Mouse (Mus musculus): ENCODE results near the gene Acer3.
"Not testable (repeated sequence)": the region's sequence is repeated elsewhere in the genome, so short reads cannot be mapped to it uniquely, and the experiment has no call there.

The Acer3 gene

DNA sequence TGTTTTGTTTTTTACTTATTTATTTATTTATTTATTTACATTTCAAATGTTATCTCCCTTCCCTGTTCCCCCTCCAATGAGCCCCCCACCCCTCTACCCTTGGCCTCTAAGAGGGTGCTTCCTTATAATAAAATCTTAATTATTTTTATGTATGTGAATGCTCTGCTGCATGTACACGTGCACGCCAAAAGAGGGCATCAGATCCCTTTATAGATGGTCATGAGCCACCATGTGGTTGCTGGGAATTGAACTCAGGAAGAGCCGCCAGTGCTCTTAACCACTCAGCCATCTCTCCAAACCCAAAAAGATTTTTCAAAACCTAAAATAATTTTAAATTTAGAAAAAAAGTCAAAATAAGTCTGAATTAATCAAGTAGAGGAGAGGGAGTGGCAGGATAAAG, 31.4 kb downstream of the Acer3 start:
- no peak for DNase-seq (ENCODE audit: low spot score in 2 of 2)

- no peak for DNase-seq (ENCODE audit: low spot score in 2 of 2)
These were observed 44.7 kb downstream of the Acer3 start for GRCm38 (mm10) chr7:98276263-98276662.

DNA sequence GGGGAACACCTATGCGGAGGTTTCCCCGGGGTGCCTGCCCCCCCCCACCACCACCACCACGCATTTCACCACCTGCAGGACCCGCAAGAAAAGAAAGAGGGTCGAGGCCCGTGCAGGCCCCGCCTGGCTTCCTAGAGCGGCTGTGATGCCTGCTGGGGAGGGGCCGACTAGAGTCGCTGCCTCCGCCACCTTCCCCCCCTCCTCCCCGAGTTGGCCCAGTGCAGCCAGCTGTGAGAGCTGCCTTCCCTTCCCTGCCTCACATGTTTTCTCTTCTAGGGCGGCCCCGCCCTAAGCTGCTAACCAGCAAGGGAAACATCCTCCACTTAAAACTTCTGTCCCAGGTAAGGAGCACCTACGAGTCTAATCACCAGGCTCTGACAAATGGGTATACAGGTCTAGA, 52.8 kb downstream of the Acer3 start:
- DNase-seq (ENCODE audit: low spot score in 2 of 2) = not testable (repeated sequence)

GRCm38 (mm10) chr7:98252520-98252919, 68.5 kb downstream of the Acer3 start:
- DNase-seq (ENCODE audit: low spot score in 2 of 2) = no peak

- DNase-seq (ENCODE audit: low spot score in 2 of 2) = no peak
These were observed 84.2 kb downstream of the Acer3 start for GRCm38 (mm10) chr7:98236686-98237359.

DNA sequence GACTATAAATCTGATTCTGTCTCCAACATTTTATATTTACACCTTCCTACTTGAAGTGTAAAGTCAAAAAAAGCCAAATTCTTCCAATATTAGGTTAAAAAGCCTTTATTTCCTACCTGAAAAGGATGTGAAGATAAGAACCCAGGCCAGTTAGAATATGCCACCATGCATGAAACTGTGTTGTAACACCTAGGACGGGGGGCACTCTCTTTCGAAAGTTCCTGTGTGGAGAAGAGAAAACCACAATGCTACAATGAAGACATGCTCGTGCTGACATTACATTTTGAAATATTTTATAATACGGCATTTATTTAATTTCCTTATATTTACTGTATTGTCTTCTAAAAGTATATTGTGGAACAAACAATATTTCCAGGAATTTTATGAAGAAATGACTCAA, 97.2 kb downstream of the Acer3 start:
- DNase-seq (ENCODE audit: low spot score in 2 of 2) = no peak

GRCm38 (mm10) chr7:98216713-98217112, 104.3 kb downstream of the Acer3 start:
- no peak for DNase-seq (ENCODE audit: low spot score in 2 of 2)

GRCm38 (mm10) chr7:98202946-98203345, 118.1 kb downstream of the Acer3 start:
- no peak for DNase-seq (ENCODE audit: low spot score in 2 of 2)

- no peak for DNase-seq (ENCODE audit: low spot score in 2 of 2)
These were observed 119.4 kb downstream of the Acer3 start for GRCm38 (mm10) chr7:98201493-98202028.

DNA sequence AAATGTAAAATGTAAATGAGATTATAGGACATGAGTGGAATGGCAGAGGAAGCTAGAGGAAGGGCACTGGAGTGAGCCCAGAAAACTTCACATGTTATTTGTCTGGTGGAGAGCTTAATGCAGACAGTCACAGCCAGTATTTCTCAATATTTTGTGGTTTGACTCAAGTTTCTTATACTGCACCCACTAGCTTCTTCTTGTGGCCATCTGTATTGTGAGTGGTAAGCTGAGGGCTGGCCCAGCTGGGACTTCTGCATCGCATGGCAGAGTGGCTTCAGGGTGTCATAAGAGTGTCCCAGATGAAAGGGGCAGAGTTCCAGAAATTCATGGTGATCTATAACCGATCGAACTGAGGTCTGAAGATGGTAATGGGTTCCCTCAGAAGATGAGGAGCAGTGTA, 120.6 kb downstream of the Acer3 start:
- no peak for DNase-seq (ENCODE audit: low spot score in 2 of 2)

GRCm38 (mm10) chr7:98199381-98199780, 121.6 kb downstream of the Acer3 start, which contains the start of gene B3gnt6:
Gene B3gnt6 (minus strand): TSS chr7:98199481.
- DNase-seq (ENCODE audit: low spot score in 2 of 2) = no peak

- no peak for DNase-seq (ENCODE audit: low spot score in 2 of 2)
These were observed 125.7 kb downstream of the Acer3 start for GRCm38 (mm10) chr7:98195151-98195801.

DNA sequence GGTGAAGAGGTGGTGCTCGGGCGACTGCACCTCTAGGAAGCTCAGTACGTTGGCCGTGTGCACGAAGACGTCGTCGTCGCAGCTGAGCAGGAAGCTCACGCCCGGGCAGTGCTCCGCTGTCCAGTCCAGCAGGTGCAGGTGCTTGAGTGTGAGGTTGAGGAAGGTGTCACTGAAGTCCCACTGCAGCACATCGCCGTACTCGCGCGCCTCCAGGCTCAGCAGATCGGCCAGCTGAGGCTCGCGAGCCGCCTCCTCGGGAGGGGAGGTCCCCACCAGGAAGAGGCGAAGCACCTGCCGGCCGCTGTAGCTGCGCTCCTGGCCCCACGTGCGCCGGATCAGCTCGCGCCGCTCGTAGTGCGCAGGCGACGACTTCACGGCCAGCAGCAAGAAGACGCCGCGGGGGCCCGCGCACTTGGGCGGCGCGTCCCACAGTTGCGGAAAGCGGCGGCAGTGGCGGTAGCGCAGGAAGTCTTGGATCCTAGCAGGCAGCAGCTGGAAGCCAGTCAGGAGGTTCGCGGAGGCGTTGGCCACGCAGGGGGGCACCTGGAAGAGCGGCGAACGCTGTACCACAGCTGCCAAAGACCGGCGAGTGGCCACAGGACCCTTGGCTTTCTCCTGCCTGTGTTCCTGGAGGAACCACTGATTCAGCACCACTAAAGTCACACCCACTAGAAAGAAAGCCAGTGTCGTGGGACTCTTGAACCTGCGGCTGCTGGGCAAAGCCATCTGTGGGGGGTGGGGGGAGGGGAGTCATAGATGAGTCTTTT, 126.8 kb downstream of the Acer3 start:
- DNase-seq (ENCODE audit: low spot score in 2 of 2) = no peak

DNA sequence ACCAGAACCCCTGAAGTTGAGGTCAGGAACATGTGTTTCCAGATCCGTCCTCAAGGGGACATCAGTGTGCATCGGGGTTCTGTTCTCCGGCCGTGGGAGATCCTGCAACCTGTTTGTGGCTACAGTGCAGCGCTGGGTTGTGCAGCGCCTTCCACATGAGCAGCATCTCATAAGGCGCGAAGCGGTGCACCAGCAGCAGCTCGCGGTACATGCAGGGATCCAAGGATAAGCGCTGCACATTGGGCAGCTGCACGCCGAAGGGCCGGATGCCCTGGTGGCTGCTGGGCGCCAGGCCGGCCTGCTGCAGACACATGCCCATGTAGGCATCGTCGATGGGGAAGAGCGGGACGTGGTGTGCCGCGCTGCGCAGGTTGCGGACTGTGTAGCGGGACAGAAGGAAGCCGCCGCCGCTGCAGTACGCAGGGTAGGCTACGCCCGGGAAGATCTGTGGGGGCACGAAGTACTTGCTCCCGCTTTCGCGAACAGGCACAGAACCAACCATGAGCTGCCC, 127.4 kb downstream of the Acer3 start:
- peak in 1 of 2 experiments; percentile 30 for DNase-seq (ENCODE audit: low spot score in 2 of 2)

DNA sequence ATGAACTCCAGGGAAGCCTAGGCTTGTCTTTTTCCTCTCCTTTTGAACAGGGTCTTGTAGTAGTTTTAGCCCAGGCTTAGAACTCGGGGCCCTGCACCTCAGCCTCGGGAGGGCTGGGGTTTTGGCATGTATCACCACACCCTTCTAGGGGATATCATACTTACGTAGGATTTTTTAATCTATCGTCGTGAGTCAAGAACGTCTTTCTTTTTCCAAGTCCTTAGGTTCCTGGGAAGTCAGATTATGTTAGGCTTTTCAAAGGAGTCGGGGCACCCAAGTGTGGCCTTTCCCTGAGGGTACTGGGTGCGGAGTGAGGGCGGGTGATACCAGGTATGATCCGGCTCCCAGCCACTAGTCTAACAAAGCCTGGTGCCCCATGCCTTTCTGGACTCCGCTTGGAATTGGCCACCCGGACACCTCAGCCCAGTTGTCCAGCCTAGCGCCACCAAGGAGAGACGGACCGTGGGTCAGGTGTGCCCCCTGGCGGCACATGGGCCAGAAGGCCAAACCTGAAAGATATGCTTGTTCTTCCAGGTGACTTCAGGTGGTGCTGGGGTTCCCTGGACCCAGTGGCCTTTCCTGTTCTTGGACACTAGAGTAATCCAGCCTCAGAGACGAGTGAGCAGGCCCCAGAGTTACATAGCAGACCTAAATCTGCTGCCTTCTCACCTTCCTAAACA, 129.3 kb downstream of the Acer3 start:
- DNase-seq (ENCODE audit: low spot score in 2 of 2) = no peak

- DNase-seq (ENCODE audit: low spot score in 2 of 2) = no peak
These were observed 130.4 kb downstream of the Acer3 start for GRCm38 (mm10) chr7:98190578-98190977.

DNA sequence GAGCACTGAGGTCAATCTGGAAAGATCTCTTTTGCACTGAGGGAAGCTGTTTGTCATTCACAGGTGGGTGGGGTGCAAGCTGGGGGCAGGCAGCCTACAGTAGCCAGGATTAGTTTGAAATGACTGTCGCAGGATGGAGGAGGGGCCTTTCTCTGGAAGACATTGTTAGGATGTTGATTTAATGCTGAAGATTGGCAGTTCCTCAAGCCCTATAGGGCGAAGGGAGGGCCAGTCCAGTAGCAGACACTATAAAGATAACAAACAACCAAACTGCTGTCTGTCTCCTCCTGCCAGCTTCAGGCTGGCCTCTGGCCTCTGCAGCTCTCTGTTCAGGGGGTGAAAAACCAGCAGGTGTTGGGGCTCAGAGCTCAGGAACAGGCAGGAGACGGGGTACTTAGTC, 131.3 kb downstream of the Acer3 start:
- no peak for DNase-seq (ENCODE audit: low spot score in 2 of 2)

DNA sequence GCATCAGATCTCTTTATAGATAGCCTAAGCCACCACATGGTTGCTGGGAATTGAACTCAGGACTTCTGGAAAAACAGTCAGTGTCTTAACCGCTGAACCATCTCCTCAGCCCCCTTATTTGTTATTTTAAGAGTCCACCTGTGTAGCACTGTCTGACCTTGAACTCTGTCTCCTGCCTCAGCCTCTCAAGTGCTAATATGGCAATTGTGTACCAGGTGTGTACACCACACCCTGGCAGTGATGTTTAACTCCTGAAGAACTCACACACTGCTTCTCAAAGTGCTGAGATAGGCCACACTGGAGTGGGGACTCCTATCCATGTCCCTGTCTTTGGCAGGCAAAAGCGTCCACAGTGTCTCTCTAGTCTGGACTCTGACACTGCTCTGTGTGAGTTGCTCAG, 132.3 kb downstream of the Acer3 start:
- no peak for DNase-seq (ENCODE audit: low spot score in 2 of 2)

DNA sequence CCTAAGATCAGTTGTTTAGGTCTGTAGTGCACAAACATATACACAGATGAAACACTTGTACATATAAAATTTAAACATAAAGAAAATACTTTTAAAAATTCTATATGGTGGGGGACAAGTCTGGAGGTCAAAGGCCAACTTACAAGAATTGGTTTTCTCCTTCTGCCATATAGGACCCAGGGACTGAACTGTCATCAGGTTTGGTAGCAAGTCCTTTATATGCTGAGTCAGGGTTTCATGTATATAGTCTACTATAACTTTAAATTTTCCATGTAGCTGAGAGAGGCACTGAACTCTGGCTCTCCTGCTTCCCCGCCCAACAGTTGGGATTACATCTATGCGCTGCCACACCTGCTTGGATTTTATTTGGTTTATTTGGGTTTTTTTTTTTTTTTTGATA, 132.8 kb downstream of the Acer3 start:
- DNase-seq (ENCODE audit: low spot score in 2 of 2) = no peak

- not testable (repeated sequence) for DNase-seq (ENCODE audit: low spot score in 2 of 2)
These were observed 133.7 kb downstream of the Acer3 start for GRCm38 (mm10) chr7:98187332-98187731.

DNA sequence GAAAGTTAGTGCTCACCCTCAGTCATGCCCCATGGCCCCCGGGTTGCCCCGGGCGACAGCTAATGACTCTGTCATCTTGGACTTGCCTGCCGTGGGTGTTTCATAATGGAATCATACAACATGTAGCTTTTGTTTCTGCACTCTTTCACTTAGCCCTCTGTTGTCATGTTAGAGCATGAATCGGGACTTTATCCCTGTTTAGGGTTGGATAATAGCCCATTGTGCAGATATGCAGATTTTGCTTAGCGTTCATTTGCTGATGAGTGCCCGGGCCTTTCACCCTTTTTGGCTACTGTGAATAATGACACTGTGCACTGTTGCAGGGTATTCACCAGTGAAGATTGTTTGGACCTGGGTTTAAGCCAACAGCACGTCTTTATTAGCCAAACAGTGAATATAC, 134.4 kb downstream of the Acer3 start:
- DNase-seq (ENCODE audit: low spot score in 2 of 2) = no peak

DNA sequence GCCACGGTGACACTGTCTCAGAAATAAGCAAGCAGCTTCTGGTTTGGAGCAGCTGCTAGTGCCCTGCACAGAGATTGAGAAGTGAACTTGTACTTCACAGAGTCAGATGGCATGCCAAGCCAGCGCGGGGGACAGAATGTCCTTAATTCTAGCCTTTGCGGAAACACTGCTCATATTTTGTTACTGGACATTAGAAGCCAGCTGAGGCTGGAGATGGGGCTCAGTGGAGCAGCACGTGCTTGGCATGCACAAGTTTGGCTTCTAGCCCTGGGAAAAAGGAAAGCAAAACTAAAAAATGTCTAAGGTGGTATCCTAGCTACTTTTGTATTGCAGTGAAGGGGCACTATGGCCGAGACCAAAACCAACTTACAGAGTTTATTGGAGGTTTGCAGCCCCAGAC, 135.7 kb downstream of the Acer3 start:
- no peak for DNase-seq (ENCODE audit: low spot score in 2 of 2)
